Mouse (Mus musculus) liver, adult 2 months (tissue): Measurements from ENCODE around the gene Sptbn1. TPM values are rescaled to one million over a fixed set of nuclear protein-coding genes. Genes with fewer than 3 reads are reported as not detected.

Source experiments
- DNase-seq: peaks from one replicate; pipeline ENCODE4 v3.0.0-alpha.2; 2011; ENCODE audit warnings: low read depth, low spot score; ENCODE audit errors: extremely low read depth
- H3K27ac ChIP-seq: fragments of 200-500 bp; replicated peaks from 2 replicates; pipeline ENCODE4 v1.5.1; 2012; ENCODE audit warnings: low read depth, mild to moderate bottlenecking, control low read depth, inconsistent platforms, low read length; ENCODE audit not compliant: insufficient read depth
- H3K27me3 ChIP-seq: fragments of 200-500 bp; 2 replicates; pipeline ENCODE4 v1.6.1; 2012; ENCODE audit warnings: mild to moderate bottlenecking, moderate library complexity, low read length, inconsistent platforms; ENCODE audit not compliant: control insufficient read depth, insufficient read depth
- H3K36me3 ChIP-seq: fragments of 200-500 bp; 2 replicates; pipeline ENCODE4 v1.6.1; 2012; ENCODE audit warnings: low read length, inconsistent platforms; ENCODE audit not compliant: control insufficient read depth, insufficient read depth
- H3K4me1 ChIP-seq: fragments of 200-500 bp; 2 replicates; pipeline ENCODE4 v1.6.1; 2011; ENCODE audit warnings: low read length; ENCODE audit not compliant: control insufficient read depth, insufficient read depth
- H3K4me3 ChIP-seq: fragments of 200-500 bp; 2 replicates; pipeline ENCODE4 v1.5.1; 2011; ENCODE audit warnings: low read depth, mild to moderate bottlenecking, control low read depth, low read length, moderate library complexity; ENCODE audit not compliant: insufficient read depth
- H3K79me2 ChIP-seq: fragments of 200-500 bp; 2 replicates; pipeline ENCODE4 v1.6.1; 2012; ENCODE audit warnings: inconsistent platforms, mild to moderate bottlenecking, low read length, moderate library complexity; ENCODE audit not compliant: control insufficient read depth, insufficient read depth
- H3K9ac ChIP-seq: fragments of 200-500 bp; 2 replicates; pipeline ENCODE4 v1.6.1; 2012; ENCODE audit warnings: low read depth, mild to moderate bottlenecking, control low read depth, inconsistent platforms, low read length
- CTCF ChIP-seq: fragments of 200-500 bp; IDR thresholded peaks from 2 replicates; pipeline ENCODE4 v1.5.1; 2011; ENCODE audit warnings: low read depth, low read length, control low read depth
- POLR2A ChIP-seq: fragments of 200-500 bp; IDR thresholded peaks from 2 replicates; pipeline ENCODE4 v1.6.1; 2011; ENCODE audit warnings: low read length, control low read depth; ENCODE audit not compliant: insufficient read depth; ENCODE audit errors: extremely low read depth
- WGBS: fragments of 180-500 bp; shearing (Covaris S2); methylation state at CpG from one replicate; pipeline ENCODE4 v1.1.7; 2018; 5-methylcytosine and 5-hydroxymethylcytosine counted together
- polyA plus RNA-seq: library from polyadenylated mRNA; depleted of rRNA; stranded (reverse); fragments of >200 nt; gene quantifications from 2 replicates; pipeline ENCODE4 v1.2.3, GENCODE M21; 2012
- total RNA-seq: library from RNA; depleted of rRNA; stranded (reverse); fragments of >200 nt; gene quantifications from 2 replicates; pipeline ENCODE4 v1.2.3, GENCODE M21; 2014

Gene Sptbn1
- total and polyA plus RNA-seq, 2 experiments = 13.0 to 50.9 TPM

DNA sequence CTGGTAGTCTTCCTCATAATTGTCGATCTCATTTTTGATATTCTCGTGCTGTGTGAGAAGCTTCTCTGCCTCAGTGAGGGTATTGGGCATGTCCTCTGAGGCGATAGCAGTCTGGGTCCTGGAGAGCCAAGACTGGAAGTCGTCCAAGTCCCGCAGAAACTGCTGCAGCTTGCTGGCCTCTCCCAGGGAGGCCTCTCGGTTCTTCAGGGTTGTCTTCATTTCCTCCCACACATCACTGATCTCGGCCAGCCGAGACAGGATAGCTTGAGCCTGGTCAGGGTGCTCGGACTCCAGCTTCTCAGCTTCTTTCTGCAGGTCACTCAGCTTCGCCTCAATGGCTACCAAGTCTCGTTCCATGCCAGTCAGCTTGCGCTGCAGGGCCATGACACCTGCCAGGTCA lies 130.9 kb downstream of the Sptbn1 start:
- no peak for TF ChIP-seq CTCF
- TF ChIP-seq POLR2A = no peak

GRCm38 (mm10) chr11:30134058-30134457 lies 133.9 kb downstream of the Sptbn1 start:
- H3K4me1 ChIP-seq = peaks cover 2% of the 10 kb centered on the region; the same call in 1 of the 2 replicates
- 63% methylated on average over 1 of the region's 1 CpGs for WGBS
- peaks cover 63% of the 10 kb centered on the region for H3K36me3 ChIP-seq
- no peak overlapping the region for H3K4me3 ChIP-seq
- no peak for DNase-seq
- no peak overlapping the region for H3K9ac ChIP-seq
- no peaks in the 10 kb centered on the region for H3K27me3 ChIP-seq
- H3K27ac ChIP-seq = no peak overlapping the region
- no peaks in the 10 kb centered on the region for H3K79me2 ChIP-seq
- TF ChIP-seq CTCF = no peak
- no peak for TF ChIP-seq POLR2A

More for the DNA sequence above, 130.9 kb downstream of the Sptbn1 start:
- H3K9ac ChIP-seq = no peak overlapping the region
- no peaks in the 10 kb centered on the region for H3K79me2 ChIP-seq
- peaks cover 65% of the 10 kb centered on the region for H3K36me3 ChIP-seq
- no peak overlapping the region for H3K4me3 ChIP-seq
- no peaks in the 10 kb centered on the region for H3K27me3 ChIP-seq
- 83% methylated on average over 12 of the region's 12 CpGs for WGBS
- H3K4me1 ChIP-seq = peaks cover 2% of the 10 kb centered on the region; the same call in 1 of the 2 replicates
- no peak overlapping the region for H3K27ac ChIP-seq
- DNase-seq = no peak

DNA sequence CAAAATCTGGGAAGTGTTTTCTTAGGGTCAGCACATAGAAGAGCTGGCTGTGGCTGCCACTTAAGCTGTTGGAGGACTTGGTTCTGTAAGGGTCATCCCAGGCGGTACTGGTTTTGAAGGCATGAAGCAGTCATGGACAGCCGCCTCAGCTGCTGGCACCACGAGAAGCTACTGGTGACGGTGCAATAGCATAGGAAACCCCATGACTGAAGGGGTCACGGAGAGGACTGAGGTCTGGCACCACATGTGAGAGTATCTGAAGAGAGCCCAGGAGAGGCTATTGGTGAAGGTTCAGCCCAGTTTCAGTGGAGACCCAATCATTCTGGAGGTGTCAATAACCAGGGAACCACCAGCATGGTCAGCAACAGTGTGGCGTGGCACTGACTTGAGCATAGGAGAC lies 135.4 kb downstream of the Sptbn1 start:
- TF ChIP-seq CTCF (no peak), POLR2A (no peak)
- no peak overlapping the region for H3K27ac ChIP-seq
- no peak overlapping the region for H3K4me3 ChIP-seq
- no peak overlapping the region for H3K9ac ChIP-seq
- H3K36me3 ChIP-seq = peaks cover 63% of the 10 kb centered on the region
- no peak for DNase-seq
- H3K4me1 ChIP-seq = peaks cover 2% of the 10 kb centered on the region; the same call in 1 of the 2 replicates
- no peaks in the 10 kb centered on the region for H3K79me2 ChIP-seq
- no peaks in the 10 kb centered on the region for H3K27me3 ChIP-seq
- 81% methylated on average over 6 of the region's 6 CpGs for WGBS

DNA sequence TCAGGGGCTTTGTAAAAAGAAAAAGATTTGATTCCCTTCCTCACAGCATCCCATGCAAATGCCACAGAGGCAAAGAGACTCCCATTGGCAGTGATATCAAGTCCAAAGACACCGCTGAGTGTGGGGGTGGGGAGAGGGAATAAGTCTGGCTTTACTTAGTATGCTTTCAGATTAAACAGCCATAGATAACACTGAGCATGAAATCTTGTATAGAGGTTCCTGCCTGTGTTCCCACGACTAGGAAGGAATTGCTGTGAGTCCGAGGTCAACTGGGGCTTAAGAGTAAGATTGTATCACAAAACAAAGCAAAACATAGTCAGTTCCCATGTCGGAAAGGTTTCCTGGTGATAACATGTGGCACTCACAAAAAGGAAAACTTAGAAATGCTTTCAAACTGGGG lies 136.3 kb downstream of the Sptbn1 start:
- WGBS = 81% methylated on average over 4 of the region's 4 CpGs
- H3K79me2 ChIP-seq = no peaks in the 10 kb centered on the region
- H3K36me3 ChIP-seq = peaks cover 63% of the 10 kb centered on the region
- TF ChIP-seq POLR2A = no peak
- no peak for TF ChIP-seq CTCF
- peak; percentile 10 for DNase-seq
- no peak overlapping the region for H3K9ac ChIP-seq
- no peak overlapping the region for H3K4me3 ChIP-seq
- H3K27me3 ChIP-seq = no peaks in the 10 kb centered on the region
- no peak overlapping the region for H3K27ac ChIP-seq
- H3K4me1 ChIP-seq = peaks cover 2% of the 10 kb centered on the region; the same call in 1 of the 2 replicates

DNA sequence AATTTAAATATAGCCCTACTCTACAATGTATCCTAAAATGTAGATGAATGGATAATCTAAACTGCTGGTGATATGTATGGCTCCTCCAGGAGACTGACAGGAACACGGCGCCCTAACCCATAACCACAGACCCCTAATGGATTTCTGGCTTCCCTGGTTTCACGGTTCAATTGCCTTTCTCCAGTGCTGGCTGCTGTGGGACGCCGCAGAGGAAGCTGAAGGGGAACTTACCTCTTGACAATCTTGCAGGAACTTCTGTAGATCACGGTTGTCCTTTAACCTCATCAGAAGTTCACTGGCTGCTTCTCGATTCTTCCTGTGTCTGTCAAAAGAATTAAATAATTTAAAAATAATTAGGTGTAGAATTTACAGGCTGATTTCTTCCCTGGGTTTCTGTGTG lies 138.6 kb downstream of the Sptbn1 start:
- Histone ChIP-seq H3K27me3 (no peaks in the 10 kb centered on the region), H3K79me2 (no peaks in the 10 kb centered on the region), H3K4me1 (peaks cover 2% of the 10 kb centered on the region; the same call in 1 of the 2 replicates), H3K36me3 (peaks cover 62% of the 10 kb centered on the region), H3K9ac (no peak overlapping the region), H3K27ac (no peak overlapping the region), H3K4me3 (no peak overlapping the region)
- TF ChIP-seq POLR2A (no peak), CTCF (no peak)
- no peak for DNase-seq
- WGBS = 85% methylated on average over 7 of the region's 7 CpGs

DNA sequence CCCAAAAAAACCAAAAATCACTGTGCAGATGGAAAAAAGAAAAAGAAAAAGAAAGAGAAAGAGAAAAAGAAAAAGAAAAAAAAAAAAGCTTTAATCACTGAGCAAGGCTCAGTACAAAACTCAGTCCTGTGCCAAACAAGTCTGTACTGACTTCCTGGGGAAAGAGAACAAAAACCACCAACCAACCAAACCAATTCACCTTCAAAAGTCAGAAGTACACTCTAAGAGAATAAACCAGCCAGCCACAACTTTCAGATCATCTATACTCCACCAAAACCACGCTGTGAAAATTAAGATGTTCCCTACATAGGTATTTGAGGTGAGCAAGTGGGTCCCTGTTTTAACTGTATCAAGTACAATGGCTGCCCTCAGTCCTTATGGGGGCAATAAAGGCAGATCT lies 141.1 kb downstream of the Sptbn1 start:
- Histone ChIP-seq H3K9ac (no peak overlapping the region), H3K27ac (no peak overlapping the region), H3K36me3 (peaks cover 77% of the 10 kb centered on the region), H3K27me3 (no peaks in the 10 kb centered on the region), H3K4me3 (no peak overlapping the region), H3K4me1 (no peaks in the 10 kb centered on the region), H3K79me2 (no peaks in the 10 kb centered on the region; the same call in 1 of the 2 replicates)
- DNase-seq = no peak
- no peak for TF ChIP-seq POLR2A
- TF ChIP-seq CTCF = no peak
- 98% methylated on average over 1 of the region's 1 CpGs for WGBS
